Mouse (Mus musculus): ENCODE results near the gene Cnr2.

DNA sequence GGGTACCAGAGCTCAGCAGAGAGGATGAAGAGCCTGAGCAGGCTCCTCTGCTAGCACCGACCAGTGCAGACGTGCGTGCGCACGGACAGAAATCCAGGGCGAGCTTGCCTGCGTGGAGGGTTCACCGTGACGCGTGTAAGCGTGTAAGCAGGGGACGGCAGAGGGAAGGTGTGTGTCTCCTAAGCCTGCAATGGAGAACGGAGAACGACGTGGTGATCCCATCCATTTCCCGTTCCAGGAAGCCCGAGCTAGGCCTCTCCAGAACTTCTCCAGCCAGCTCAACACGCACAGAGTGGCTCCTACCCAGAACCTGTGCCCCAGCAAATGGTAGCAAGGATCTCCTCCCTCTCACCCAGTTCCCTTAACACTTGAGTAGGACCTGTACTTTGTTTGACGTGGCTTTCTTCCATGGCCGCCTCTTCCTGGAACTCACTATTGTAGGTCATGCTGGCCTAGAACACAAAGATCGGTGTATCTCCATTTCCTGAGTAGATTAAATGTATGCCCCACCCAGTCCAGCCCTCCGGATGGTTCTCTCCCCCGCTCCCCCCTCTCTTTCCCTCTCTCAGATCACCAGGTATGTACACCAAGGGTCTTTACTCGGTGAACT is 6.6 kb upstream of the Cnr2 start:
- TF ChIP-seq MAFK (IDR thresholded peaks at IDR 0.05; ENCODE audit: insufficient read depth, low read depth, low read length) (no peak), ZC3H11A (IDR thresholded peaks at IDR 0.05; ENCODE audit: borderline replicate concordance, low read depth, low read length) (no peak), CHD2 (IDR thresholded peaks at IDR 0.05; ENCODE audit: low read depth, low read length) (no peak)
